Mouse (Mus musculus): ENCODE results near the gene Prf1. TPM values are rescaled to one million over a fixed set of nuclear protein-coding genes. Genes with fewer than 3 reads are reported as not detected.

Gene Prf1
- polyA plus RNA-seq, 1 experiment from 2014 or later, result not detected

DNA sequence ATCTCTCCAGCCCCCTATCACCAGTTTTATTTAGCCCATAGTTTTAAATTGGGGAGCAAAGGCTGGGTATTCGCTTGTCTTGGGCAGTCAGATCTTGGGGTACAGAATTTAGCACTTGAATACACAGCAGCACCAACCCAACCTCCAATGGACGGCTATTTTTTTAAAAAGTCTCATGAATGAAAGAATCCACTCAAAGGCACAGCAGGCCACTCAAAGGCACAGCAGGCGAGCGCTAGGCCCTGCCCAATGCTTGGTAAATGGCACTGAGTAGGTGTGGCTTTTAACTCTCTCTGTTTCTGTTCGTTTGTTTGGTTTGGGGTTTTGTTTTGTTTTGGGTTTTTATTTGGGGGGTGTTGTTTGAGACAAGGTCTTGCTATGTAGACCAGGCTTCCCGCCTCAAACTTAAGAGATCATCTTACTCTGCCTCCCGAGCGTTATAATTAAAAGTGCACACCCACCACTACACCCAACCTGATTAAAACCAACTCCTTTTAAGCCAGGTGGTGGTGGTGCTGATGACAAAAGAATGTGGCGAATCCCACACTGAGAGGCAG lies 17.8 kb downstream of the Prf1 start:
- DNase-seq (ENCODE audit: low spot score), result no peak

GRCm38 (mm10) chr10:61318527-61318926 lies 20.9 kb downstream of the Prf1 start:
- DNase-seq (ENCODE audit: low spot score), result no peak
- no peak overlapping the region for H3K9ac ChIP-seq (ENCODE audit: low read length)
- ATAC-seq (replicated peaks; ENCODE audit: low FRiP score, low TSS enrichment, low read depth), result no peak
- H3K27ac ChIP-seq (ENCODE audit: low read depth), result no peak overlapping the region
- no peak overlapping the region for H3K4me2 ChIP-seq (ENCODE audit: low read length)
- H3K9me3 ChIP-seq (ENCODE audit: control insufficient read depth, low read length), result no peaks in the 10 kb centered on the region
- H3K27me3 ChIP-seq (replicated peaks; ENCODE audit: control insufficient read depth, insufficient read depth, low read length), result no peaks in the 10 kb centered on the region
- H3K36me3 ChIP-seq (ENCODE audit: control insufficient read depth, insufficient read depth, low read length), result peaks cover 25% of the 10 kb centered on the region; the same call in 1 of the 2 replicates
- H3K4me3 ChIP-seq (ENCODE audit: low read depth, low read length), result no peak overlapping the region
- WGBS, result 95% methylated on average over 3 of the region's 3 CpGs
- H3K4me1 ChIP-seq (replicated peaks; ENCODE audit: control insufficient read depth, insufficient read depth, low read length), result peaks cover 7% of the 10 kb centered on the region; the same call in 1 of the 2 replicates

More for the DNA sequence above, 17.8 kb downstream of the Prf1 start:
- Histone ChIP-seq H3K4me2 (ENCODE audit: low read length) (no peak overlapping the region), H3K9ac (ENCODE audit: low read length) (no peak overlapping the region), H3K4me1 (replicated peaks; ENCODE audit: control insufficient read depth, insufficient read depth, low read length) (peaks cover 13% of the 10 kb centered on the region), H3K27ac (ENCODE audit: low read depth) (no peak overlapping the region), H3K9me3 (ENCODE audit: control insufficient read depth, low read length) (no peaks in the 10 kb centered on the region), H3K36me3 (ENCODE audit: control insufficient read depth, insufficient read depth, low read length) (peaks cover 9% of the 10 kb centered on the region; the same call in 1 of the 2 replicates), H3K27me3 (replicated peaks; ENCODE audit: control insufficient read depth, insufficient read depth, low read length) (no peaks in the 10 kb centered on the region), H3K4me3 (ENCODE audit: low read depth, low read length) (no peak overlapping the region)
- no peak for ATAC-seq (replicated peaks; ENCODE audit: low FRiP score, low TSS enrichment, low read depth)
- WGBS, result 69% methylated on average over 9 of the region's 9 CpGs

DNA sequence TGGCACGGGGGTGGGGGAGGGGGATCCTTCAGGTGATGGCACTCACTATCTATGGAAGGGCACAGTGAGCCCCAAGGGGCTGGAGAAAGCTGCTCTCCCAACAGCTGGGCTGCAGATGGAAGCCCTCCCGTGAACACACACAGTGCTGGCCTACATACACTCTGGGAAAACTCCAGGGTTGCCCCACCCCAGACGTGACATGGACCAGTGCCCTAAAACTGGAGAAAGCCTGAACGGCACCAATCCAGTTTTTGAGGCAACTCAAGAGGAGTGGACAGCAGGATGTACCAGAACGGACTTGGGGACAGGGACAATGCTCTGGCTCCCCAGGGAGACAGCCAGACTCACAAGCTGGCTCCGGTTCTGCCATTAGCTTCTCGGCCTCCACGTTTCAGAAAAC lies 27.1 kb downstream of the Prf1 start:
- WGBS, result 72% methylated on average over 8 of the region's 8 CpGs
- Histone ChIP-seq H3K4me2 (ENCODE audit: low read length) (no peak overlapping the region), H3K4me1 (replicated peaks; ENCODE audit: control insufficient read depth, insufficient read depth, low read length) (peaks cover 4% of the 10 kb centered on the region), H3K9me3 (ENCODE audit: control insufficient read depth, low read length) (no peaks in the 10 kb centered on the region), H3K4me3 (ENCODE audit: low read depth, low read length) (no peak overlapping the region), H3K36me3 (ENCODE audit: control insufficient read depth, insufficient read depth, low read length) (peaks cover 22% of the 10 kb centered on the region; the same call in 1 of the 2 replicates), H3K27me3 (replicated peaks; ENCODE audit: control insufficient read depth, insufficient read depth, low read length) (no peaks in the 10 kb centered on the region), H3K27ac (ENCODE audit: low read depth) (no peak overlapping the region), H3K9ac (ENCODE audit: low read length) (no peak overlapping the region)
- no peak for DNase-seq (ENCODE audit: low spot score)
- ATAC-seq (replicated peaks; ENCODE audit: low FRiP score, low TSS enrichment, low read depth), result no peak

DNA sequence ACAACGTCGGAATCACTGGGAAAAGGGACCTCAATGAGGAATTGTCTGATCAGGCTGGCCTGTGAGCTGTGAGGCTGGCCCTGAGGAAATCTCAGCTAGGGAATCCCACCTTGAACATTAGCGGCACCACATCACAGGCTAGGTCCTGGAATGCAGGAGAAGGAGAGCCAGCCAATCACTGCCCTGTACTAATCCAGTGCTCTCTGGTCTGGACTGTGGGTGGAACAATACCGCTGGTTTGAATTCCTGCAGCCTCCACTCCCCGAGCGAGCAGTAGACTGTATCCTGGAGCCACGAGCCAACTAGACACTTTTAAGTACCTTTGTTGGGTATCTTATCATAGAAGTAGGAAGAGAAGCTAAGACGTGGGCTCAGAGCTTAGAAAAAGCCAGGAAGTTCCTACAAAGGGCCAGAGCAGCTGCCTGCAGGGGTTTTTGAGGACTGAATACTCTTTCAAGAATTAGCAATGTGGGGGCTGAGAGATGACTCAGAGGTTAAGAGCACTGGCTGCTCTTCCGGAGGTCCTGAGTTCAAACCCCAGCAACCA lies 28.2 kb downstream of the Prf1 start:
- no peak for ATAC-seq (replicated peaks; ENCODE audit: low FRiP score, low TSS enrichment, low read depth)
- WGBS, result 49% methylated on average over 9 of the region's 9 CpGs
- no peak overlapping the region for H3K9ac ChIP-seq (ENCODE audit: low read length)

GRCm38 (mm10) chr10:61327545-61327944 lies 29.9 kb downstream of the Prf1 start:
- H3K9ac ChIP-seq (ENCODE audit: low read length), result no peak overlapping the region
- no peak overlapping the region for H3K4me3 ChIP-seq (ENCODE audit: low read depth, low read length)
- H3K27me3 ChIP-seq (replicated peaks; ENCODE audit: control insufficient read depth, insufficient read depth, low read length), result no peaks in the 10 kb centered on the region
- H3K4me2 ChIP-seq (ENCODE audit: low read length), result no peak overlapping the region
- H3K4me1 ChIP-seq (replicated peaks; ENCODE audit: control insufficient read depth, insufficient read depth, low read length), result peaks cover 4% of the 10 kb centered on the region
- no peak for ATAC-seq (replicated peaks; ENCODE audit: low FRiP score, low TSS enrichment, low read depth)
- DNase-seq (ENCODE audit: low spot score), result no peak
- no peaks in the 10 kb centered on the region for H3K9me3 ChIP-seq (ENCODE audit: control insufficient read depth, low read length)
- peaks cover 12% of the 10 kb centered on the region; the same call in 1 of the 2 replicates for H3K36me3 ChIP-seq (ENCODE audit: control insufficient read depth, insufficient read depth, low read length)
- 83% methylated on average over 10 of the region's 10 CpGs for WGBS
- H3K27ac ChIP-seq (ENCODE audit: low read depth), result no peak overlapping the region

More for the DNA sequence above, 28.2 kb downstream of the Prf1 start:
- Histone ChIP-seq H3K4me1 (replicated peaks; ENCODE audit: control insufficient read depth, insufficient read depth, low read length) (peaks cover 4% of the 10 kb centered on the region), H3K9me3 (ENCODE audit: control insufficient read depth, low read length) (no peaks in the 10 kb centered on the region), H3K4me2 (ENCODE audit: low read length) (no peak overlapping the region), H3K27me3 (replicated peaks; ENCODE audit: control insufficient read depth, insufficient read depth, low read length) (no peaks in the 10 kb centered on the region), H3K4me3 (ENCODE audit: low read depth, low read length) (no peak overlapping the region), H3K36me3 (ENCODE audit: control insufficient read depth, insufficient read depth, low read length) (0 out of 2 replicates have a peak, but pooled peaks cover 12% of the 10 kb centered on the region), H3K27ac (ENCODE audit: low read depth) (no peak overlapping the region)
- no peak for DNase-seq (ENCODE audit: low spot score)

DNA sequence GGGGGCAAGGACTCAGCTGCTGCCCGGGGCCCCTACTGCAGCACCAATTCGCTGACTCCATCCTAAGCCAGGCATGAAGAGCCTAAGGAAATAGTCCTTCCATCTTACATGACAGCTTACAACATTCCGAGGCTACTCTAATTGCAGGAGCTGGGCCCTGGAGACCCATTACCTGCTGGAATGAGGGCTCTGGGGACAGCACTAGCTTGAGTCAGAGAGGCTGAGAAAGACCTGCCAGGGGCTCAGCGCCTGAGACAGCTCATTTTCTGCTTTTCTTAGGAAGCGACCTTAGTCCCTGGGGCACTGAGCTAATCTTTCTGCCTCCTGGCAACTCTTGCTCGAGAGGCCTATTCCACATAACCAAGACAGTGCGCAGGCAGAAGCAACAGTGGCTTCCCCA lies 31.3 kb downstream of the Prf1 start:
- Histone ChIP-seq H3K9ac (ENCODE audit: low read length) (no peak overlapping the region), H3K9me3 (ENCODE audit: control insufficient read depth, low read length) (no peaks in the 10 kb centered on the region), H3K27ac (ENCODE audit: low read depth) (no peak overlapping the region), H3K4me3 (ENCODE audit: low read depth, low read length) (no peak overlapping the region), H3K36me3 (ENCODE audit: control insufficient read depth, insufficient read depth, low read length) (peaks cover 12% of the 10 kb centered on the region; the same call in 1 of the 2 replicates), H3K4me2 (ENCODE audit: low read length) (no peak overlapping the region), H3K4me1 (replicated peaks; ENCODE audit: control insufficient read depth, insufficient read depth, low read length) (peaks cover 4% of the 10 kb centered on the region), H3K27me3 (replicated peaks; ENCODE audit: control insufficient read depth, insufficient read depth, low read length) (no peaks in the 10 kb centered on the region)
- WGBS, result 43% methylated on average over 7 of the region's 7 CpGs
- no peak for ATAC-seq (replicated peaks; ENCODE audit: low FRiP score, low TSS enrichment, low read depth)
- DNase-seq (ENCODE audit: low spot score), result no peak

DNA sequence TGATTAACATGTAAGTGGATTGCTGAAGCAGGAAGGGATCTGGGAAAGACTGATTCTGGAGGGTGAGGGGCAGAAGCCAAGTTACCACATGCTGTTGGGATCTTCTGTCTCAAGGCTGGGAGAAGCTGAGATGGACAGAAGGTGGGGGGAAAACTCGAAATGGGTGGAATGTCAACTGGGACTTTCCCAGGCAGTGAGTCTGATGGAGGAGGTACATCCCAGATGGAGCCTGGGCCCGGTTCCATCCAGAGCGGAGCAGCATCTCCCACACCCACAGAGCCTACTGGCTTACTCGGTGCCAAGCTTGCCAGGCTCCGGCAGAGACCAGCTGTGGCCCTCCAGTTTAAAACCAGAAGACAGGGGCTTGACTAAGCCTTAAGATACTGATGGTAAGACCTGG lies 33.4 kb downstream of the Prf1 start:
- 91% methylated on average over 5 of the region's 5 CpGs for whole genome bisulfite sequencing

GRCm38 (mm10) chr10:61334545-61334944 lies 36.9 kb downstream of the Prf1 start:
- Histone ChIP-seq H3K4me2 (ENCODE audit: low read length) (no peak overlapping the region), H3K9ac (ENCODE audit: low read length) (no peak overlapping the region), H3K9me3 (ENCODE audit: control insufficient read depth, low read length) (no peaks in the 10 kb centered on the region), H3K27me3 (replicated peaks; ENCODE audit: control insufficient read depth, insufficient read depth, low read length) (no peaks in the 10 kb centered on the region), H3K4me1 (replicated peaks; ENCODE audit: control insufficient read depth, insufficient read depth, low read length) (no peaks in the 10 kb centered on the region), H3K36me3 (ENCODE audit: control insufficient read depth, insufficient read depth, low read length) (peaks cover 17% of the 10 kb centered on the region; the same call in 1 of the 2 replicates), H3K27ac (ENCODE audit: low read depth) (no peak overlapping the region), H3K4me3 (ENCODE audit: low read depth, low read length) (no peak overlapping the region)
- ATAC-seq (replicated peaks; ENCODE audit: low FRiP score, low TSS enrichment, low read depth) (no peak), DNase-seq (ENCODE audit: low spot score) (no peak)
- 77% methylated on average over 7 of the region's 7 CpGs for WGBS

More for the DNA sequence above, 33.4 kb downstream of the Prf1 start:
- H3K9ac ChIP-seq (ENCODE audit: low read length), result no peak overlapping the region
- H3K36me3 ChIP-seq (ENCODE audit: control insufficient read depth, insufficient read depth, low read length), result peaks cover 12% of the 10 kb centered on the region; the same call in 1 of the 2 replicates
- H3K27ac ChIP-seq (ENCODE audit: low read depth), result no peak overlapping the region
- H3K9me3 ChIP-seq (ENCODE audit: control insufficient read depth, low read length), result no peaks in the 10 kb centered on the region
- H3K4me2 ChIP-seq (ENCODE audit: low read length), result no peak overlapping the region
- H3K27me3 ChIP-seq (replicated peaks; ENCODE audit: control insufficient read depth, insufficient read depth, low read length), result no peaks in the 10 kb centered on the region
- no peak for ATAC-seq (replicated peaks; ENCODE audit: low FRiP score, low TSS enrichment, low read depth)
- no peak overlapping the region for H3K4me3 ChIP-seq (ENCODE audit: low read depth, low read length)
- peaks cover 4% of the 10 kb centered on the region for H3K4me1 ChIP-seq (replicated peaks; ENCODE audit: control insufficient read depth, insufficient read depth, low read length)
- DNase-seq (ENCODE audit: low spot score), result no peak

GRCm38 (mm10) chr10:61336137-61336536 lies 38.5 kb downstream of the Prf1 start:
- H3K27ac ChIP-seq (ENCODE audit: low read depth), result no peak overlapping the region
- no peak overlapping the region for H3K9ac ChIP-seq (ENCODE audit: low read length)
- 29% methylated on average over 6 of the region's 6 CpGs for WGBS
- H3K36me3 ChIP-seq (ENCODE audit: control insufficient read depth, insufficient read depth, low read length), result peaks cover 18% of the 10 kb centered on the region
- H3K27me3 ChIP-seq (replicated peaks; ENCODE audit: control insufficient read depth, insufficient read depth, low read length), result no peaks in the 10 kb centered on the region
- H3K9me3 ChIP-seq (ENCODE audit: control insufficient read depth, low read length), result no peaks in the 10 kb centered on the region
- no peaks in the 10 kb centered on the region for H3K4me1 ChIP-seq (replicated peaks; ENCODE audit: control insufficient read depth, insufficient read depth, low read length)
- ATAC-seq (replicated peaks; ENCODE audit: low FRiP score, low TSS enrichment, low read depth), result peak; percentile 16; the same call in 1 of the 2 replicates
- no peak overlapping the region for H3K4me2 ChIP-seq (ENCODE audit: low read length)
- no peak overlapping the region for H3K4me3 ChIP-seq (ENCODE audit: low read depth, low read length)
- peak; percentile 94 for DNase-seq (ENCODE audit: low spot score)

Measured in intestine, embryonic 14.5 days (tissue).